Mouse (Mus musculus) liver, adult 2 months (tissue): ENCODE results near the gene Fbxo40.

ENCODE experiments used
- CTCF ChIP-seq: fragments of 200-500 bp; IDR thresholded peaks from 2 replicates; pipeline ENCODE4 v1.5.1; 2011; ENCODE audit warnings: low read depth, low read length, control low read depth
- POLR2A ChIP-seq: fragments of 200-500 bp; IDR thresholded peaks from 2 replicates; pipeline ENCODE4 v1.6.1; 2011; ENCODE audit warnings: low read length, control low read depth; ENCODE audit not compliant: insufficient read depth; ENCODE audit errors: extremely low read depth

DNA sequence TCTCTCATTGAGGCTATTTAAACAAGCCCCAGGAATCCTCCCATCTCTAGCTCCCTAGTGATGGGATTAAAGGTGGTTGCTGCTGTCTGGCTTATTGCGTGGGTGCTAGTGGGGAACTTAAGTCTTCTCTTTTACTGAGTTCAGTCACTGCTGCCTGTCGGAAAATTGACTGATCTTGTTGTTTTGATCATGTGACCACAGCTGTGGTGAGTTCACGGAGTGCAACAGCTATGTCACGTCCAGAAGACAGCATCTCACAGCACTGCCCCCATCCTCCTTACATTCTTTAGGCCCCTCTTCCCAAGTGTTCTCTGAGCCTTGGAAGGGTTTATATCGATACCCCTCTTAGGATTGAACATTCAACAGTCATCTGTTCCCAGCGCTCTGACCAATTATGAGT is 19.0 kb upstream of the Fbxo40 start:
- no peak for TF ChIP-seq POLR2A
- no peak for TF ChIP-seq CTCF
